Mouse (Mus musculus): Measurements from ENCODE around the gene Arhgap15.

DNA sequence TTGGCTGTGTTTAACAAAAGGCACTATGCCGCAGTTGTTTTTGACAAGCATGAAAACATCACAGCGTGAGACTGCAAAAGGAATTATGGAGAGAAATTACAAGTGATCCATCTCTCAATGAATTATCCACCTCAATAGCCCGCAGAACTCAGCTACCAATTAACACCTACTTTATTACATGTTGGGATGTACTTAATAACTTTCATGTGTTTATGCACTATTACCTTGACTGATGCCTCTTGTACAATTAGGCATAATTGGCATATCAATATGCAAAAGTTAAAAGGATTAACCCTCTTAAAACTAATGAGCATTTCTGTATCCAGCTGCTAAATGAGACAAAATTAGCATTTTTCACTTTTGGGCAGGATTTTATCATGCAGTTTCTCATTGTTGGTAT, 33.5 kb downstream of the Arhgap15 start:
- no peak for TF ChIP-seq CTCF (IDR thresholded peaks at IDR 0.05; ENCODE audit: borderline replicate concordance, extremely low read depth, insufficient read depth, insufficient read length)
- TF ChIP-seq POLR2A (IDR thresholded peaks at IDR 0.05; ENCODE audit: borderline replicate concordance, extremely low read depth, insufficient read depth, insufficient read length, poor library complexity, severe bottlenecking) = no peak
